Mouse (Mus musculus): ENCODE measurements around the gene Olfr1094.

Olfr1094 gene

DNA sequence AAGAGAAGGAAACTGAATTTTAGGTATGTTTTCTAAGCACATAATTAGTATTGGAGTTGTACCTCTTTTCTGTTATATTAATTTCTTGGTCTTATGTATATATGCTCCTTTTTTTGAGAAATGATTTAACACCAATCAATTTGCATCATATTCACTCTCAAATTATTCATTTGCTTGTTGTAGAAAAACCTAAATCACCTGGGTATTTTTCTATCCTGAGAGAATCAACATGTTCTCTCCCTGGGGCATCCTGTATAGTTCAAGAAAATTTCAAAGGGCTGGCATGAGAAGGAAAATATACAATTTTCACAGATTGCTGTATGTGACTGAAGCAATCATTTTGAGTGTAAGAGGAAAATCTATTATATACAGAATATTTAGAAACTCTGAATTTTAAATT, at the start of gene Olfr1094:
Gene Olfr1094, plus strand, starts transcription at position 301 of the 400 bp plus-strand sequence.
- no peak for DNase-seq

- no peak for DNase-seq
Measured at GRCm38 (mm10) chr2:86782179-86782578, 42.3 kb upstream of the Olfr1094 start, which contains the start of gene Olfr1093. Olfr1093 (plus strand) TSS chr2:86782479.

DNA sequence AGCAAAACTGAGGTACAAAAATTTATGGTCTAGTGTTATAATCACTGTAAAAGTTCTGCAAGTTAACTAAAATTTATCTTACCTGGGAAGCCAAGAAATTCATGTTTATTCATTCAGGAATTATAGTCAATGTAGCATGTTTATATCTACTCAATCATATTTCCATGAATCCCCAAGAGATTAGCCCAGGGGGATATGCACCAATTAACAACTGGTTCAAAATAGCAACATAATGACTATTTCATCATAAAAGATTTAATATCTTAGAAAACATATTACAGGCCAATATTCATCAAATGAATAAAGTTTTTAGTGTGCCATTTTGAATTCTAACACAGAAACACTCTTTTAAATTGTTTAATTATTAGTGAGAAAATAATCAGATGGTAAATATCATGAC, 14.5 kb upstream of the Olfr1094 start, which contains the start of gene Olfr141:
Gene Olfr141, minus strand, starts transcription at position 101 of the 400 bp plus-strand sequence.
- DNase-seq = no peak

DNA sequence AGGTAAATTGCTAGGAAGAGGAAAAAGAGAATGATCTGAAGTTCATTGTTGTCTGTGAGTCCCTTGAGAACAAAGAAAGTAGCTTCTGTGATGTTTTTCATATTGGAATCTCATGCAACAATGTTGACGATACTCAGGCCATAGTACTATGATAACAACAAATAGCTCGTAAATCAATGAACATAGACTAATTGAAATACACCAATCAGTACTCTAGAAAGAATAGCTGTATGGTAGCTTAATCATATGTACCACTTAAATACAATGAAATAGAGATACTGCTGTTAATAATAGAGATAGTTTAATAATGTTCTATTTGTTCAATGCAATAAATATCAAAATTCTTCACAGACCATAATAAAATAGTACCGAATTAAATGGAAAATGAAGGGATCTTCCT, 27.1 kb downstream of the Olfr1094 start, which contains the start of gene Olfr1095:
Gene Olfr1095, minus strand, starts transcription at position 101 of the 400 bp plus-strand sequence.
- DNase-seq = no peak

DNA sequence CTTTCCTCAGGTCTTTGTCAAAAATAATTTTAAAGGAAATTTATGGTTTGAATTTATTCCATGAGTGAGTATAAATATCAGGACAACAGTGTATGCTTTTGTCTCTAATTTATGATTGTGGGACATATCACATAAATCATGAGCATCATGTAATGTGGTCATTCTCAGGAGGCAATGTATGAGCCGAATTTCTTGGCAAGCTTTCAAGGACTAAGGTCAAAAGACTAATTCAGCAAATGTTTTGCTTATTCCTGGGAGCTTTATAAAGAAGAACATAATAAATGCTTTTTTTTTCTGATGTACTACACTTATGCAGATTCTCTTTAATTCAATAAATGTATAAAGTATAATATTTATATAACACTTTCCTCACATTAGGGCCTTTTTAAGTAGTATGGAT, 50.2 kb downstream of the Olfr1094 start, which contains the start of gene Gm13723:
Gene Gm13723, minus strand, starts transcription at position 101 of the 400 bp plus-strand sequence.
- DNase-seq = no peak
